Mouse (Mus musculus): ENCODE results near the gene Mvd.

Mvd gene

DNA sequence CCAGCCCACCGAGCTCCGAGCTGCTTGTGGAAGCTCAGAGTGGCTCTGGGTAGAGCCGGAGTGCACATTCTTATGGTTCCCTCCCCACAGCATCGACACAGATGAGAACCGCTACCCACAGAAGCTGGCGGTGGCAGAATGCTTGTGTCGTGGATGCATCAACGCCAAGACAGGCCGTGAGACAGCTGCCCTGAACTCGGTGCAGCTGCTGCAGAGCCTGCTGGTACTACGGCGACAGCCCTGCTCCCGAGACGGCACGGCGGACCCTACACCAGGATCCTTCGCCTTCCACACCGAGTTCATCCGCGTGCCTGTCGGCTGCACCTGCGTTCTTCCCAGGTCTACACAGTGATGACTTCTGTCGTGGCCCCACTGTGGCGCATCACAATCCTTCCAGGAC is 20.0 kb downstream of the Mvd start:
- DNase-seq: no peak

DNA sequence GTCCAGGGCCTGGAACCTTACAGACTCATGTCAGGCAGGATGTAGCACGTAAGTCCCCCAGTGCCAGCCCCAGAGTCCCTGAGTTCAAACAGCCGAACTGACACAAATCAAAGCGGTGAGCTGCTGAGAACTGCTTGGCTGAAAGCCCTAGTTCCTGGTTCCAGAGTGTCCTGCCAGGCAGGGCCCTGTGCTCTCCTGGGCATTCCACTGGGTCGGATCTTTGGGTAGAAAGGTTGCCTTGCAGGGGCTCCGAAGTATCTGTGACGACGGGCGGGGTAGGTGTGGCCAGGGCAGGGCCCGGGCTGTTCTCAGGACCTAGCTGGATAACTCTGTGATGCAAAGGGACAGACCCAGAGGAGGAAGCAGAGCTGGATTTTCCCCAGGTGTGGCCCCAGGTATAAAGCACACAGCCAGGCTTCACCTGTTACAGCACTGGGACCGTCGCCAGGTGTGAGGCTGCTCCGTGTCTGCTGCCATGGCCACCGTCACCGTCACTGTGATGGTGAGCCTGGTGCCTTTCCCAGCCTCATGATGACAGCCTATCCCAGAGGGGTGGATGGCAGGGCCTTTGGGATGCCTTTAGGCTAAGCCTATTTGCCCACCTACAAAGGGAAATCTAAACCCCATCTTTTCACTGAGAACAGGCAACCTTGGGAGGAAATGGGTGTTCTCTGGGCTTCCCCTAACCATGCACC is 21.7 kb downstream of the Mvd start, which contains the start of gene Il17c:
Gene Il17c (plus strand): TSS at position 645 of the 695 bp plus-strand sequence.
- DNase-seq: no peak

DNA sequence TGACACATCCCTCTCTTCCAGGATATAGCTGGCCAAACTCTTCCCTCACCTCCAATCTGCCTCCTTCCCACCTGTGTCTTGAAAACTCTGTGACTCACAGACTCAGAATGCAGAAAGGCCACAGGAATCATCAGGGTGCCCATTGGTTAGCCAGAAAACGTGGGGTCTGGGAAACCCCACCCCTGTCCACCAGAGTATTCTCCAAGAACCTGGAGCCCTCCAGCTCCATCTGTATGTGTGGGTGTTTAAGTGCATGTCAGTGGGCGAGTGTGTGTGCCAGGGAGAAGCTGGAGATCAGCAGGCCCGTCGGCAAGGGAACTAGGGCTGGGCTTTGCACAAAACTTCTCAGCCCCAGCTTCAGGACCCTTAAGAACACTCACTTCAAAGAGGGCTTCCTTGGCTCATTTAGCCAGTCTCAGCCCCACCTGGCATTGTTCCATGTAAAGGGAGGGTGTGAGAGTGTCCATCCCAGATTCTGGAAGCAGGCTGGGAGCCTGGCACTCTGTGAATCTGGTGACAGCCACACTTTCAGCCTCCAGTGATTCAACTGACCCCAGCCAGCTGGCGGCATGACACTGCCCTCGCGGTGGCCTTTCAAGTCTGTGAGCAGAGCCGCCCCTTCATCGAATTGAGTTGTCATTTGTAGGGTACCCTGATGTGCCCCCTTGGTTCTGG is 23.2 kb downstream of the Mvd start:
- peak; percentile 43 for DNase-seq

DNA sequence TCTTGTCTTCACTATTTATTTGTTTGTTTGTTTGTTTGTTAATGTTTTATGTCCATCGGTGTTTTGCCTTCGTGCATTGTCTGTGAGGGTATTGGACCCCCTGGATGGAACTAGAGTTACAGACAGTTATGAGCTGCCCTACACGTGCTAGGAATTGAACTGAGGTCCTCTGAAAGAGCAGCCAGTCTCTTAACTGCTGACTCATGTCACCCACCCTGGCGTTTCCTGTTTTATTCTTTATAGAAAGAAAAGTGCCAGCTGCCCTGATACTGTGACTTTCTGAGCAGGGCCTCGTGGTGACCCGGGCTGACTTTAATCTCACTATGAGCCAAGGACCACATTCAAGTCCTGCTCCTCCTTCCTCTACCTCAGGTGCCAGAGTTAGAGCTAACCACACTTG is 27.7 kb downstream of the Mvd start:
- no peak for DNase-seq

DNA sequence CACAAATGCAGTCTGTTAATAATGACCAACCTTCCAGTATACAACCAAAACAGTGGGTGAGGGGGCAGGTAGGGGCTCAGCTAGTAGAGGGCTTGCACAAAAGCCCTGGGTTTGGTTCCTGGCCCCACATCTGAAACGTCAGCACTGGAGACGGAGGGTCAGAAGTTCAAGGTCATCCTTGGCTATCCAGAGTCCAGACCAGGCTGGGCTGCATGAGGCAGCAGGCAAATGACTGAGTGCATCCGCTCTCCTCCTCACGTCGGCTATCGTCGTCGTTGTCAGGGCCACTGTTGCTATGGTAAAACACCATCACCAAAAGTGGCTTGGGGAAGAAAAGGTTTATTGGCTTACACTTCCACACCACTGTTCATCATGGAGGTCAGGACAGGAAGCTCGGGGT is 28.9 kb downstream of the Mvd start:
- no peak for DNase-seq

DNA sequence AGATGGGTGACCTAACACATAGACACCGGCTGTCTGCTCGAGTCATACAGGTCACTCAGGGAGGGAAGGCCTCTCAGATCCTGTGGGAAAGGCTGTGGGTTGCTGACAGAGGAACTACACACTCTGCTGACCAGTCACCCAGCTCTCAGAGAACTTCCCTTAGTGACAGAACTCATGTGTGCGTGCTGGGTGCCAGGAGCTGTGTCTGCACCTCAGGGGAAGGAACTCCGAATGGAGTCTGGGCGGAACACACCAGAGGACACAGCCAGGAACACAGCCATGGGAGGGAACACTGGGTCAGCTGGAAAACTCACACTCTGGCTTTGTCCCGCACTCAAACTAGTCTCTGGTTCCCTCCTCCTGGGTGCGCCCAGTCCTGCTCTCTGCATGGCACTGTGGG is 35.5 kb downstream of the Mvd start:
- DNase-seq: no peak

DNA sequence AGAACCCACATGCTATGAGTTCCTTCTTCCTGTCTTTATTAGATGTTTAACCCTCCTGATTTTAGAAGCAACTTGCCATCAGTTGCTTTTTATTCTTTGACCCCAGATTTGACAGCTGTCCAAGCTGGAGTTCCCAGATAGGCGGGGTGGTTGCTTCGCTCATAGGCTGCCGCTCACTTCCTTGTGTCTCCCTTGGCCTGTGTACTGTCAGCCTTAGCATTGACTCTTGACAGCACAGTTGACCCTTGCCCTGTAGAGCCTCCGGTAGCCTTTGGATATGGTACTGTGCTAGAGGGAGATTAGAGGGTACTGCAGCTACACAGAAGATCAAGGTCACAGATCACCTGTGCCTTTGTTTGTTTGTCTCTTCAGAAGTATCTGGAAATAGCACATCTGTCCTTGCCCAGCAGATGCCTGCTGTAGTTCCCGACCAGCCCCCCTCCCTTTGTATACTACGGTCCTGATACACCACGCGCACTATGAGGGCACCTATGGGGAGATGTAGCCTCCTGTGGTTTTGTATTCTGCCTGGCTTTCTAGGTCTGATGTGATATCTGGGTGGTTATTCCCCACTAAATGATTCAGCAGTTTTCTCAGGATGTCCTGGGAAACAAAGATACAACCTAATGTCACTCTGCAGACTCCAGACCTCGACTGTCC is 37.9 kb downstream of the Mvd start:
- no peak for DNase-seq

DNA sequence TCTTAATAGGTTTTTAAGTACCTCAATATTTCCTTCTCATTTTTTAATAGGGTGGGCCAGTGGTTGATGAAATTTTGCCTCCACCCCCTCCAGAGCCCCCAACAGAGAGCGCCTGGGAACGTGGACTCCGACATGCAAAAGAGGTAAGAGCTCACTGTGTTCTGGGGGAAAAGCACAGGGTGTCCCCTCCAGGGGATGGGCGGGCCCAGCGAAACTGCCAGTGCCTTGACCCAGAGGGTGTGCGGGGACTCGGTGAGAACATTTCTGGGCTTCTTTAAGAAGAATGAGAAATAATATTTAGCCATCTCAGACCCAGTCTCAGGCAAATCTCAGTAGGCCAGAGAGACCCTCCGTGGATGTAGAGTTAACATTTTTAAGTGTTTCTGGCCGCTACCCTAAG is 45.0 kb downstream of the Mvd start:
- no peak for DNase-seq

DNA sequence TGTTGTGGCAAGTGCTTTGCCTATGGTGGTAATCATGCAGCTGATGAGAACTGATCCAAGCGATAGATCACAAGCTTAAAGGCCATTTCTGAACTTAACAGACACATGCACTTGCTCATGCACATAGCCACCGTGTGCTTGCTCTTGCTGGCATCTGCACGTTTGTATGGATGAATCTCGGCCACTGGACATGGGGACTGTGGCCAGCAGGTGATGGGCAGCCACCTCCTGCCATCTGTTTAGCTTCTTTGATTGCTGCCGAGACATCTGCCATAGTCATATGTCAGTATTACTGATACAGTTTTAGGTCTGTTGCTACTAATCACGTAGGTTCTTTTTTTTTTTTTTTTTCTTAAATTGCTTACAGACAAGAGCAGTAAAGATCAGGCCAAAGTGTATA is 47.9 kb downstream of the Mvd start:
- no peak for DNase-seq

DNA sequence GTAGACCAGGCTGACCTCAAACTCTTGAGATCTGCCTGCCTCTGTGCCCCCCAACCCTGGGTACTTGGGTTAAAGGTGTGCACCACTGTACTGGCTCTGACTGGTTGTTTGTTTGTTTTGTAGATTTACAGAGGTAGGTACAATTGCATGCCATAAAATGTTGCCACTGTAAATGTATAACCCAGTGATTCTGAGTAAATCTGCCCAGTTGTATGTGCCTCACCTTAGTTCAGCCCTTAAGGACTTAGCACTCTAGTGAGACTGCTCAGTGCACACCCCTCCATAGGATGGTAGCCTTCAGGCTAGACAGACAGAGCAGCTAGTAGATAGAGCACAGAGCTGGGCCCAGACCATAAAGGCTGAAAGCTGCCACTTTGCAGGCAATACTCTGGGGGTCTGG is 49.5 kb downstream of the Mvd start:
- no peak for DNase-seq

DNA sequence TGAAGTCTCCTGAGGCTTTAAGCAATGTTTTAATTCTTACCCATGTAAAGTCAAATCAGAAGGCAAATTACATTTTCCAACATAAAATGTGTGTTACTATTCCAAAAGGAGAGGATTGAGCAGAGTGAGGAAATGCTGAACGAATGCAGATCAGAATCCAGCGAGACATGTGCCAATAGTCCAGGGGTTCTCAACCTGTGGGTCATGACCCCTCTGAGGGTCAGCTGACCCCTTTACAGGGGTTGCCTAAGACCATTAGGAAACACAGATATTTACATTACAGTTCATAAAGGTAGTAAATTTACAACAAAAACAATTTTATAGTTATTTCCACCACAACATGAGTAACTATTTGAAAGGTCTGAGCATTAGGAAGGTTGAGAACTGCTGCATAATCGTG is 52.5 kb downstream of the Mvd start:
- DNase-seq: no peak

DNA sequence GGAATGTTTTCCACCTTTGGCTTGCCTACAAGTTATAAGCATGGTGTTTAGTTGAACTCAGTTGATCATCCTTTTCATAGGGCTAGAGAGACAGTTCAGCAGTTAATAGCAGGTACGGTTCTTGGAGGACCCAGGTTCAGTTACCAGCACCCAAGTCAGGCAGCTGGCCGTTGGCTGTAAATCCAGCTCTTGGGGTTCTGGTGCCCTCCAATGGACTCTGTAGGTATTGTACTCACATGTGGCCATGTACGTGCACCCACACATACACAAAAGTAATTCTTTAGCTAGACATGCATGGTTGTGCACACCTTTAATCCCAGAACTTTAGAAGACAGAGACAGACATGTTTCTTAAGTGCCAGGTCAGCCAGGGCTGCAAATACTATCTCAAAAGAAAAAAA is 53.9 kb downstream of the Mvd start:
- DNase-seq: no peak
